Comparison of ENCODE assay signal across 8 mouse cellular contexts in the genomic region with DNA sequence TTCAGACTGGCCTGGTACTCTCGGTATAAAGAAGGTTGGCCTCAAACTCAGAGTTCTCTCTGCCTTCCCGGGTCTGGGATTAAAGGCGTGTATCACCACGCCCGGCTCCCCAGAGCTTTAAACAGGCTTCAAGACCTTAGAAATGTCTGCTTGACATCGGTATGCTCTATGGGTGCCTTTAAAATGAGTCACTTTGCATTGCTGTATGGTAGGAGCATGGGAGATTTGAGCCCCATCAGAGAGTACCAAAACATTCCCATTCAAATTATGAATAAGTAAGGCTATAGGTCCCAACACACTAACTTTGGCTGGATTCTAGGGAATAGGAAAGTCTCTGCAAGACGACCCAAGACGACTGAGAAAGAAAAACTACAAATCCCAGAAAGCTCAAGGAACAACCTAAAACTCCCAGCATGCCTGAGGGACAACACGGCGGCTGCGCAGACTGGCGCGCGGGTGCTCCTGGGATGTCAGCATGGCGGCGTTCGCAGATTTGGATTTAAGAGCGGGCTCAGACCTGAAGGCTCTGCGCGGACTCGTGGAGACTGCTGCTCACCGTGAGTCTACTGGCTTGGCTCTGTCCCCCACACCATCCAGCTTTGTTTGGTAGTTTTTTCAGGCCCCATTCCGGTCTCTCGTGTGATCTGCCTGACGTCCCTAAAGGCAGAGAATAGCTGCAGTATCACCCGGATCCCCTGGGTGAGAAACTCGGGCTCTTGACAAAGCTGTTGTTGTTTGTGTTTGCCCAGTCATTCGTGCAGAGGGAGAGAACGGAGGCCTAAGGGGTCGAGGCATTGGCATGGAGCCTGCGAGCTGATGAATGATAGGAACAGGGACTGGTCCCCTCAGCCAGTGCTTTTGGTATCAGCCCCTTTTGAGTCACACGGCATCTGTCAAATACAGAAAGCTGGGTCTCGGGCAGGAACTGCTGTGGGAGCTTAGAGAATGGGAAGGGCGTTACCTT. TPM values are rescaled to one million over a fixed set of nuclear protein-coding genes. Genes with fewer than 3 reads are reported as not detected.
DNase-seq lines count a peak whose midpoint lies in the region; ATAC-seq and TF ChIP-seq lines count a peak whose summit lies in the region.

A gene (plus strand): TSS at position 455 of the 964 bp plus-strand sequence.

- H3K27ac ChIP-seq in heart, embryonic 12.5 days (ENCODE audit: poor library complexity, severe bottlenecking) = peak within 1 kb of the TSS; percentile 64
- H3K27ac ChIP-seq in kidney, postnatal 0 days = peak within 1 kb of the TSS; percentile 70
- H3K27ac ChIP-seq in liver, embryonic 11.5 days (ENCODE audit: low read depth, low read length) = peak within 1 kb of the TSS; percentile 35; the same call in 1 of the 2 replicates
- H3K27ac ChIP-seq in stomach, embryonic 14.5 days (ENCODE audit: low read length) = no peak within 1 kb of the TSS

- peaks cover 15% of the 10 kb centered on the region; the same call in 1 of the 2 replicates for H3K27me3 ChIP-seq in heart, embryonic 12.5 days (replicated peaks)
- no peaks in the 10 kb centered on the region for H3K27me3 ChIP-seq in kidney, postnatal 0 days (ENCODE audit: insufficient read depth, low read length)
- H3K27me3 ChIP-seq in liver, embryonic 11.5 days (replicated peaks; ENCODE audit: control insufficient read depth, insufficient read depth, low read length) = no peaks in the 10 kb centered on the region
- H3K27me3 ChIP-seq in stomach, embryonic 14.5 days (ENCODE audit: control insufficient read depth, insufficient read depth, low read length) = no peaks in the 10 kb centered on the region

- WGBS in heart, embryonic 12.5 days = 2% methylated on average over 34 of the region's 34 CpGs
- WGBS in kidney, postnatal 0 days = 2% methylated on average over 34 of the region's 34 CpGs
- 2% methylated on average over 34 of the region's 34 CpGs for WGBS in liver, embryonic 11.5 days
- 2% methylated on average over 34 of the region's 34 CpGs for WGBS in stomach, embryonic 14.5 days

- H3K4me2 ChIP-seq in heart, embryonic 12.5 days = peak within 1 kb of the TSS; percentile 83
- H3K4me2 ChIP-seq in kidney, postnatal 0 days (ENCODE audit: low read length) = peak within 1 kb of the TSS; percentile 61
- H3K4me2 ChIP-seq in liver, embryonic 11.5 days = peak within 1 kb of the TSS; percentile 85
- peak within 1 kb of the TSS; percentile 64 for H3K4me2 ChIP-seq in stomach, embryonic 14.5 days (replicated peaks; ENCODE audit: low read depth, low read length)

- peak within 1 kb of the TSS; percentile 83 for H3K4me3 ChIP-seq in heart, embryonic 12.5 days
- H3K4me3 ChIP-seq in kidney, postnatal 0 days (replicated peaks; ENCODE audit: low read depth, low read length) = peak within 1 kb of the TSS; percentile 86
- peak within 1 kb of the TSS; percentile 90 for H3K4me3 ChIP-seq in liver, embryonic 11.5 days (ENCODE audit: low read depth, low read length)
- peak within 1 kb of the TSS; percentile 91 for H3K4me3 ChIP-seq in stomach, embryonic 14.5 days (ENCODE audit: low read depth, low read length)

- H3K4me1 ChIP-seq in heart, embryonic 12.5 days (replicated peaks) = peaks cover 10% of the 10 kb centered on the region; the same call in 1 of the 2 replicates
- peaks cover 5% of the 10 kb centered on the region; the same call in 1 of the 2 replicates for H3K4me1 ChIP-seq in kidney, postnatal 0 days (replicated peaks; ENCODE audit: insufficient read depth, low read length)
- peaks cover 6% of the 10 kb centered on the region for H3K4me1 ChIP-seq in liver, embryonic 11.5 days (replicated peaks; ENCODE audit: control insufficient read depth, insufficient read depth, low read length)
- peaks cover 6% of the 10 kb centered on the region; the same call in 1 of the 2 replicates for H3K4me1 ChIP-seq in stomach, embryonic 14.5 days (ENCODE audit: control insufficient read depth, insufficient read depth, low read length)

- H3K9ac ChIP-seq in heart, embryonic 12.5 days = peak within 1 kb of the TSS; percentile 87
- peak within 1 kb of the TSS; percentile 75 for H3K9ac ChIP-seq in kidney, postnatal 0 days (ENCODE audit: low read depth, low read length)
- H3K9ac ChIP-seq in liver, embryonic 11.5 days (ENCODE audit: low read depth, low read length) = peak within 1 kb of the TSS; percentile 85
- peak within 1 kb of the TSS; percentile 79 for H3K9ac ChIP-seq in stomach, embryonic 14.5 days (replicated peaks; ENCODE audit: low read depth, low read length)

- peaks cover 7% of the 10 kb centered on the region for H3K36me3 ChIP-seq in heart, embryonic 12.5 days
- H3K36me3 ChIP-seq in kidney, postnatal 0 days (ENCODE audit: insufficient read depth, low read length) = 0 out of 2 replicates have a peak, but pooled peaks cover 7% of the 10 kb centered on the region
- no peaks in the 10 kb centered on the region; the same call in 1 of the 2 replicates for H3K36me3 ChIP-seq in liver, embryonic 11.5 days (ENCODE audit: control insufficient read depth, insufficient read depth, low read length)
- peaks cover 3% of the 10 kb centered on the region; the same call in 1 of the 2 replicates for H3K36me3 ChIP-seq in stomach, embryonic 14.5 days (ENCODE audit: control insufficient read depth, insufficient read depth, low read length)

- peak; percentile 98 for ATAC-seq in erythroid progenitor cell, adult 5-6 weeks (replicated peaks; ENCODE audit: low FRiP score, poor library complexity, severe bottlenecking)
- ATAC-seq in heart, embryonic 12.5 days (ENCODE audit: insufficient number of reproducible peaks, low FRiP score) = peak; percentile 88
- peak; percentile 93 for ATAC-seq in kidney, postnatal 0 days (replicated peaks; ENCODE audit: low FRiP score, low read depth)
- peak; percentile 93 for ATAC-seq in liver, embryonic 11.5 days (replicated peaks; ENCODE audit: low FRiP score)
- peak; percentile 94 for ATAC-seq in stomach, embryonic 14.5 days (ENCODE audit: insufficient number of reproducible peaks, insufficient read depth, low FRiP score, low read depth)

- peak; percentile 91 for DNase-seq in CD4-positive helper T cell, adult 2 months (ENCODE audit: low read depth, low spot score)
- peak; percentile 83 for DNase-seq in brain, embryonic 18.5 days (ENCODE audit: low read depth, low spot score)
- DNase-seq in kidney, postnatal 0 days (ENCODE audit: low spot score) = peak; percentile 97
- DNase-seq in liver, embryonic 11.5 days (ENCODE audit: low spot score) = peak; percentile 80
- peak; percentile 90 for DNase-seq in naive thymus-derived CD4-positive, alpha-beta T cell, adult 2 months (ENCODE audit: low read depth)

- no peaks in the 10 kb centered on the region for H3K9me3 ChIP-seq in heart, embryonic 12.5 days (replicated peaks)
- H3K9me3 ChIP-seq in kidney, postnatal 0 days (replicated peaks; ENCODE audit: low read length) = no peaks in the 10 kb centered on the region
- no peaks in the 10 kb centered on the region for H3K9me3 ChIP-seq in liver, embryonic 11.5 days (ENCODE audit: control insufficient read depth, low read length)
- H3K9me3 ChIP-seq in stomach, embryonic 14.5 days (ENCODE audit: control insufficient read depth, low read depth, low read length) = no peaks in the 10 kb centered on the region

- no peak for TF ChIP-seq CTCF in kidney, postnatal 0 days (IDR thresholded peaks at IDR 0.05; ENCODE audit: low read depth)

RNA-seq across cellular contexts. Expression of the gene that starts here (rescaled TPM):
- total RNA-seq in erythroid progenitor cell, adult 5-6 weeks (2015; ENCODE audit: low replicate concordance) = 35.0 and 36.5 TPM in 2 replicates
- 9.8 and 14.8 TPM in 2 replicates for total RNA-seq in erythroid progenitor cell, adult 5-6 weeks (2017; ENCODE audit: low replicate concordance)
- polyA plus RNA-seq in heart, embryonic 12.5 days (2016; fragmentation: Nextera tagmentation; extraction: Ambion mirVana) = 52.2 and 60.8 TPM in 2 replicates
- polyA plus RNA-seq in kidney, postnatal 0 days (2015; fragmentation: Nextera tagmentation; extraction: Ambion mirVana) = 66.3 and 67.3 TPM in 2 replicates
- 82.3 and 84.3 TPM in 2 replicates for polyA plus RNA-seq in liver, embryonic 11.5 days (2014; fragmentation: Nextera tagmentation; extraction: Ambion mirVana)
- polyA plus RNA-seq in stomach, embryonic 14.5 days (2014; fragmentation: Nextera tagmentation; extraction: Ambion mirVana) = 68.7 and 73.7 TPM in 2 replicates
